Mouse (Mus musculus): Measurements from ENCODE around the gene Mafk. TPM values are rescaled to one million over a fixed set of nuclear protein-coding genes. Genes with fewer than 3 reads are reported as not detected.

The Mafk gene
- polyA plus RNA-seq, 1 experiment from 2014 or later = 13.4 TPM

Small RNAs within 50 kb of the gene (microRNA-seq; reads per million reads assigned to microRNA genes)
- not detected for gene Mir7037

Other genes starting within 250 kb of the Mafk start
- 48.8 and 60.7 TPM in 2 replicates for gene Uncx, start 248.0 kb upstream of the Mafk start, polyA plus RNA-seq (2015; fragmentation: Nextera tagmentation; extraction: Ambion mirVana)
- gene Micall2, start 55.2 kb upstream of the Mafk start, polyA plus RNA-seq (2015; fragmentation: Nextera tagmentation; extraction: Ambion mirVana) = 8.1 TPM in 2 replicates
- 24.7 and 27.3 TPM in 2 replicates for gene Ints1, start 15.8 kb upstream of the Mafk start, polyA plus RNA-seq (2015; fragmentation: Nextera tagmentation; extraction: Ambion mirVana)
- gene Tmem184a, start 28.4 kb downstream of the Mafk start, polyA plus RNA-seq (2015; fragmentation: Nextera tagmentation; extraction: Ambion mirVana) = 0.05 and 0.12 TPM in 2 replicates
- not detected in 2 replicates for gene Gm26938, start 34.9 kb downstream of the Mafk start, polyA plus RNA-seq (2015; fragmentation: Nextera tagmentation; extraction: Ambion mirVana)
- gene Psmg3, start 35.4 kb downstream of the Mafk start, polyA plus RNA-seq (2015; fragmentation: Nextera tagmentation; extraction: Ambion mirVana) = 73.5 and 78.7 TPM in 2 replicates
- 1.3 and 1.4 TPM in 2 replicates for gene Elfn1, start 116.4 kb downstream of the Mafk start, polyA plus RNA-seq (2015; fragmentation: Nextera tagmentation; extraction: Ambion mirVana)